Mouse (Mus musculus): ENCODE data around the gene Ank3. TPM values are rescaled to one million over a fixed set of nuclear protein-coding genes. Genes with fewer than 3 reads are reported as not detected.

The Ank3 gene
- total RNA-seq, 2 experiments from 2014 or later: 459 to 516 TPM

DNA sequence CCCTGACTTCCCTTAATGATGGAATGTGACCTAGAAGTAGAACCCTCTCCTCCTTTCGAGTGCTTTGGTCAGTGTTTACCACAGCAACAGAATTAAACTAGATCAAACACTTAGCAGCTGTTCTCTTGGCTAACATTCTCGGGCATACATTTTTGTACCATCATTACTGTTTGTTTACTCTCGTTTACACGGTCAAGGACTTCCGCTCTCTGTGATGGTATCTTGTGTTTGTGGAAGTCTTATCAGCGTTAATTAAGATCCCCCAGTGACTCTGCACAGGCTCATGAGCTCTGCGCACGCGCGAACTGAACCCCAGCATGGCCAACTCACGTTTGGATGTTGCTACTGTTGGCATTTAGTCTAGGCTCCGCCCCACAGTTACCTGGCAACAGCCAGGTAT is 16.3 kb downstream of the Ank3 start:
- no peak for DNase-seq

DNA sequence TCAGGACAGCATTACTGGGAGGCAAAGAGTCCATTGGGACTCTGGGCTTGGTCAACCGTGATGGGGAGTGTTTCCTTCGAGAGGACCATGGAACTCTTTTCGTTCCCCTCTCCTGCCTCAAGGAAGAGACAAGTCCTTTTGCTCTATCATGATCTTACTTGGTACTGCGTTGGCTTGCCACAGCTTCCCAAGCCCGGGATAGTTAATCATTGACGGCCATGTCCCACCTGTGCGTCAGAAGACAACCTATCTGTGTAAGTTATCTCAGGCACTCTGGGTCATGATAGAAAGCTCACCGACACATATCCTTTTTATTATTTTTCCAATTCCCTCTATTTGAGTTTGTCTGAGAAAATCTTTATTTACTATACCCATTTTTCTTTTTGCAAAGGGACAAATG is 20.1 kb downstream of the Ank3 start:
- no peak for DNase-seq

DNA sequence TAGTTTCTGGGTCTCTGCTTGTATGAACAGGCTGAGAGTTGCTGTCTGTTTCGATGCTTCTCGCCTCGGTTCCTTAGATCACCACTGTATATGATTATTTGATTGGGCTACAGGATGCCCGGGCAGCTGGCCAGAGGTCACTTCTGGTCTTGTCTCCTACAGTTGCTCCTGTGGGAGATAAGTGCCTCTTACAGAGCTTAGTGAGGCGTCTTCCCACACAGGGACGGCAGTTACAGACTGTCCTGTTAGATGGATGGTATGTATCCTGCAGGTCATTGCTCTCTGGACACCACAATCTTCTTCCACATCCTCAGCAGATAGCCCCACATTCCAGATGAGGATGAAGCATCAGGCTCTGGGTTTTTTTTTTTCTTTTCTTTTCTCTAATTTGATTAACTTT is 21.7 kb downstream of the Ank3 start:
- no peak for DNase-seq

DNA sequence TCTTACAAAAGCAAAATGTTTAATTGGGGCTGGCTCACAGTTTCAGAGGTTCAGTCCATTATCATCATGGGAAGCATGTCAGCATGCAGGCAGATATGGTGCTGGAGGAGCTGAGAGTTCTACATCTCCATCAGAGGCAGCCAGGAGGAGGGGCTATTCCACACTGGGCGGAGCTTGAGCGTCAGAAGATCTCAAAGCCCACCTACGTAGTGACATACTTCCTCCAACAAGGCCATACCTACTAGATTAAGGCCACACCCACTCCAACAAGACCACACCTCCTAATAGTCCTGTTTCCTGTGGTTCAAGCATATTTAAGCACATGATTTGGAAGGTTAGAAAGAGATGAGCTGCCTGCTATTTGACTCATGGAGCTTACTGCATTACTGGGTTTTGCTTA is 25.5 kb downstream of the Ank3 start:
- DNase-seq: no peak

DNA sequence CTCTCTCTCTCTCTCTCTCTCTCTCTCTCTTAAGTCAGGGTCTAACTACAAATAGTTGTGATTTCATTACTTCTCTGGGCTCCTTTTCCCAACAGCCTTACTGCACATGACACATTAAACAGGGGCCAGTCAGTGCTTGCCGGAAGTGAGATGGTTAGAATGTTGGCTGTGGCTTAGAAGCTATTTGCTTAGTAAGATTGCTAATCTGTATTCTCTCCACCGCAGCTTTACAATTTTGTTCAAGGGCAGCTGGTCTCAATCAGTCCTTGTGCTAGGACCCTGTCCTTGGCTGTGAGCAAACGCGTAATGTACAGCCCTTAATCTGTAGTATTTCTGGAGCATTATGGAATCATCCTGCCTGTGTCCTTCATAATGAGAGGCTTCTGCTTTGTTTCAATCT is 31.6 kb downstream of the Ank3 start:
- no peak for DNase-seq

DNA sequence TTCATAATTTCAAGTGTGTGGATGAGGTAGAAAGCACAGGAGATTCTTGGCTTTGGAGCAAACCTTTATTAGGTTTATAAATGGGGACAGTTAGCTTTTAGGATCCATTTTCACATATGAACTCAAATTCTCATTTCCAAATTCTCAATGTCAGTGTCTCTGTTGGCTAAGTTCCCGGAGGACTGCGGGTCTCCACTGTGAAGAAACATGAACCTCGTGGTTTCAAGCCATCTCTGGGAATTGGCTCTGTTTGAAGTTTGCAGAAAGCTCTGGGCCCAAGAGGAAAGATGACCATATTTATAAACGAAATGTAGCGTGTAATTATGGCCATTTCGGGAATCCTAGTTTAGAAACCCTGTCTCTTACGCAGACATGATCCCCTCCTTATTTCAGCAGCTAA is 32.5 kb downstream of the Ank3 start:
- no peak for DNase-seq

DNA sequence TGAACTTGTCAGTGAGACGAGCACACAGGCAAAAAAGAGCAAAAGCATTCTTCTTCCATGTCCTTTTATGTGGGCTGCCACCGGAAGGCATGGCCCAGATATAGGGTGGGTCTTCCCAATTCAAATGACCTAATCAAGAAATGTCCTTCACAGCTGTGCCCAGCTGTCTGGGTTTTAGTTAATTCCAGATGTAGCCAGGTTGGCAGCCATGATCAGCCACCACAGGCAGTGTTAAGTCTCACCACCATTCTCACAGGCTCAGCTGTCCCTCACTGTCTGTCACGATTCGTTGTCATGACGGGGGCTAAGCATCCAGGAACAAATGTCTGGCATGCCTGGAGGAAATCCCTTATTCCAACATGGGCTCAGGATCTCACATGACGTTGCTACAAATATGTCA is 36.6 kb downstream of the Ank3 start:
- DNase-seq: no peak

DNA sequence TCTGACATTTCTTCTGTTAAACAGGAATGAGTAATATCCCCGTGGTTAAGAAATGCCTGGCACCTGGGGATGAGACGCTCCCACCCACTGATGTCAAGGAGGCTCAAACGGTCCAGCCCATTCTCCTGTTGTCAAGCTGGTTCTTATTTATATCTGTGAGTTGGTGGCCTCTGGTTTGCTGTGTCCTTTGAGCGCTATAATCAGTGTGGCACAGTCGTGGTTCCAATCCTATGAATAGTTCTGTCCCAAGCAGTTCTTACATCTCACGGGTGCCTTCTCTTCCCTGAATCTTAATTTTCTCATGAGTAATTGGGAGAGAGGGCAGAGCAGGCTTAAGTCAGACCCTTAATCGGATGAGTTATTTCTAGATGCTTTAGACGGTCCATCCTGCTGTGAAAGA is 40.9 kb downstream of the Ank3 start:
- DNase-seq: no peak

DNA sequence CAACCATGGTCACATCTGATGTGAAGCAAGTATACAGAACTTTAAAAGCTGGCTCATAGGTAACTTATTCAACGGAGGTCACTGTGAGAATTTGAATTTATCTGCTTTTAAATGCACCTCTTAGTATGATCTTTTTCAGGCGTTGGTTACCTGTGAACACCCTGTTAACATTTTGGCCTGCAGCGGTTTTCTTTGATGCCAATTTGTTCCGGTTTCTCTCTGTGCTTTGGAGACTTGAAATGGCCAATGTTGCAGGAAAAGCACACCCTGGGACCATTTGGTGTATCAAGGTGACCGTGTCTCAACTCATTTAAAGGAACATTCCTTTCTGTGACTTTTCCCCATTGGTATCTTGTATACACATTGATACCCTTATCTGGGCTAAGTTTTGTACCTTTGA is 46.0 kb downstream of the Ank3 start:
- no peak for DNase-seq

DNA sequence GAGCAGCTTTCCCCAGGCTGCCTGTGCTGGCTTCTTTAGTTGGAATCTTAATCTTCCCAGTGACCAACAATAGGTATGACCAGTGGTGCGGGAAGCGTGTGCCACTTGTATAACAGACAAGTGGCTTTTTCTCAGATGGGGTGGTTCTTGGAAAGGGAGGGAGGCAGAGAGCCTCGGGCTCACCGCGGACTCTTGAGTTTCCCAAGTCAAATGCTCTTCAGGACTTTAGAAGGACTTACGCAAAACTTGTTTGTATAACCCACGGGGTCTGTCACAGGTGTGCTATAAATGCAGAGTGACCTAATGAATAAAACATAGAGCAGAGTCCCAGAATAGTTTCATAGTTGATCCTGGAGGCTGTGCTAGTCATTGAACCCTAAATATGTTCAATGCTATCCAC is 47.4 kb downstream of the Ank3 start:
- DNase-seq: no peak

DNA sequence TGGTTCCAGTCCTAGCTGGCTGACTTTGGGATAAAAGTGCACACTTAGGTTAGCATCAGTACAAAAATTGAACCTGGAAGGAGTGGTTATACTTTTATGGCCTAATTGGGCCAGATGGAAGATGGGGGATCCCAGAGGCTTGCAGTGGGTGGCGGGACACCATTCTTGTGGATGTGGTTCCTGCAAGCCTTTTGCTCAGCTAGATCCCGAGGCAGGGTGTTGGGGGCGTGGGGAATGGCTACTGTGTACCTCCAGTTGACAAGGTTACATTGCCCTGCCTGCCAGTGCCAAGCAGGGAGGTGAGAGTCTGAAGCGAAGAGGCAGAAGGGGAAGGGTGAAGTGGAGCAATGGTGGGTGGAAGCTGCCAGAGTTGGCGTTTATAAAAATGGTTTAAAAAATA is 48.0 kb downstream of the Ank3 start:
- DNase-seq: no peak

DNA sequence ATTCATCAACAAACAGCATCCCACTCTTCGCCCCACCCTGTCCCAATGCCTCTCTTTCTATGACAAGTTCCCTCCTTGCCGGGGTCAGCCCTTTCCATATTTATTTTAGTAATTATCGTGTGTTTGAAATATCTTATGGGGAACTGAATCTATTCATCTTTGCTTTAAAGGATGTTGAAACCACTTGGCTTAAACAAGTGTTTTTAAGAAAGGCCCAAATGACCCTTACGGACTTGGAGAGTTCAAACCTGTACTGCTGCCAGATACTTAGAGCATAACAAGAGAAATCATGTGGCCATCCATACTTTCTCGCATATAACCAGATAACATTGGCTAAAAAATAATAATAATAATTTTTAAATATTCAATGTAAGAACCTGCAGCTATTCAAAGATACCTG is 48.7 kb downstream of the Ank3 start:
- DNase-seq: no peak

DNA sequence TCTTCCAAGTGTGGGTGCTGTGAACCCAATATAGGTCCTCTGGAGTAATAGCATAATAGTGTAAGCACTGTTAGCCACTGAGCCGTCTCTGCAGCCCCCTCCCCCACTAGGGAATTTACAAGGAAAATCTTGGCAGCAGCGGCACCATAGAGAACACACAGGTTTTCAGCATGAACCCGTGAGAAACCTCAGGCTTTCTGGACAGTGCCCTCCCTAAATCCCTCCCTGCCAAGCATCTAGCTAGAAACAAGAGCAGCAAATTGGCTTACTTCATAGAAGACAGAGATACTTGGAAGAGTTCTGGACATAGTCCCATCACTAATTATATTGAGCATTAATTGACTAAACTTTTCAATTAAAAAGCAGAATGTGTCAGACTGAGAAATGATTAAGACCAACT is 49.6 kb downstream of the Ank3 start:
- no peak for DNase-seq

DNA sequence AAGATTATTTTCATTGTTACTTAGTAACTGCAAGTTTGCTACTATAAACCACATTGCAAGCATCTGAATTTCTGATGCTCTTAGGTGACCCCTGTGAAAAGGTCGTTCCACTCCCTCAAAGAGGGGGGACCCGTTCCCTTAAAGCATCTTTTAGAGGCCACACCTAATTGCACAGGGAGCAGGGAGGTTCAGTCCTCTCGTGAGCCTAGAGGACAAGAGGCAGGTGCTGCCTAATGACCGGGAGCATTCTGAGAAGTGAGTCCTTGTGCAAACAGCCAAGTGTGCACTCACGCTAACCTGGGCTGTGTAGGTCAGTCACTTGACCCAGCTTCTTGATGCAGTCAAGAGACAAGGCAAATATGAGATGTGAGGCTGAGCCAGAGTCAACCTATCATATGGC is 52.4 kb downstream of the Ank3 start:
- DNase-seq: no peak

DNA sequence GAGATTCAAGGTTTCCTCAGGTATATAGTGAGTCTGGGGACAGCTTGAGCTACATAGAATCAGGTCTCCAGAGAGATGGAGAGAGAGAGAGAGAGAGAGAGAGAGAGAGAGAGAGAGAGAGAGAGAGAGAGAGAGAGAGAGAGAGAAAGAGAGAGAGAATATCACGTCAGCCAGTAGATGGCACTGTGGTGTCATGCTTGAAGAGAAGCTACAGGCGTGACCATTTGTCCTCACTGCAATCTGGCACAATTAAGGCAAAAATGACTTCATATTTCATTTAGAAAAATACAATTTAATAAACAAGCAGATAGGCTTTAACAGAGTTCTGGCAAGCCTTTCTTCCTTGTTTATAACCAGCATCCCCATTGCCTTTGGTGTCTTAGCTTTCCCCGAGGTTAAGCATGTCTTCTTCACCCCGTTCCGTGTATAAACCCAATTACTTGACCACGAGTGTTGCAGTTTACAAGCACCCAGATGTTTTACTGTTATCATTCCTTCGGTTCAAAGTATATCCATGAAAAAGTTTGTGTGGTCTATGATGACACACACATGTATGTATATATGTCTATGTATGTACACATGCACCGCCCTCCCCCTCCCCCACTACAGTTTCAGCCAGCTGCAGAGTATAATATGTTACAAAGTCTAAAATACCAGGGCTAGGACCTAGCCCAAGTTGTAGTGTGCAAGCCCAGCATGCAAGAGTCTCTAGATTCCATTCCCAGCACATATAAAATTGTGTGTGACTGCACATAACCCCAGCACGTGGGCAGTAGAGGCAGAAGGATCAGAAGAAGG is 53.8 kb downstream of the Ank3 start:
- peak in 1 of 2 experiments; percentile 66 for DNase-seq

DNA sequence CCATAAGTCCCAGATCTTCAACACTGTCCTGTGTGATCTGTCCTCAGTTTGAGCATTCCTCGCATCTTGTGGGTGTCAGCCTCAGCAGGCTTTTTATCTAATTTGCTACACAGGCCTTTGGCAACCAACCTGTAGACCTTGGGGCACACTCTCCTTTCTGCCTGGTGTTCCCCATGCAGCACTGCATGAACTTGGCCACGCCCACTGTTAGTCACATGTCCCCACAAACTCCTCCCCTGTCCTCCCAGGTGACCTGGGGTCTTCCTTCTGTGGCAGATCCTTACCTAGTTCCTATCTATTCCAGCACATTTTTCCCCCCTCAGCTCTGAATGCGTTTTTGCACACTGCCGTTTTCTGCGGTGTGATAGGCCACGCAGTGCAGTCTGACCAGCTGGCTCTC is 55.0 kb downstream of the Ank3 start:
- no peak for DNase-seq

DNA sequence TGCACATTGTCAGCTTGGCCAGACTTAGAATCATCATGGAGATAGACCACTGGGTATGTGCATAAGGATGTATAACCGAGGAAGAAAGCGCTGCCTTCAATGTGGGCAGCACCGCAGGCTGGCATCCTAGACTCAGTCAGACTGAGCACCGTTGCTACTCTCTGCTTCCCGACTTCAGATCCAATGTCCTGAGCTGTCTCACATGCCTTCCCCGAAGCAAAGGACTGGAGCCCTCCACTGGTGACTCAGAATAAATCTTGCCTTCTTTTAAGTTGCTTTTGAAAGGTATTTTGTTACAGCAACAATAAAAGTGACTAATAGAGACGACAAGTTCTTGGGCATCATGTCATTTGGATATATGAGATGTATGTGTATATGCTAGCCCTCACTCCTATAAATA is 55.9 kb downstream of the Ank3 start:
- DNase-seq: no peak

DNA sequence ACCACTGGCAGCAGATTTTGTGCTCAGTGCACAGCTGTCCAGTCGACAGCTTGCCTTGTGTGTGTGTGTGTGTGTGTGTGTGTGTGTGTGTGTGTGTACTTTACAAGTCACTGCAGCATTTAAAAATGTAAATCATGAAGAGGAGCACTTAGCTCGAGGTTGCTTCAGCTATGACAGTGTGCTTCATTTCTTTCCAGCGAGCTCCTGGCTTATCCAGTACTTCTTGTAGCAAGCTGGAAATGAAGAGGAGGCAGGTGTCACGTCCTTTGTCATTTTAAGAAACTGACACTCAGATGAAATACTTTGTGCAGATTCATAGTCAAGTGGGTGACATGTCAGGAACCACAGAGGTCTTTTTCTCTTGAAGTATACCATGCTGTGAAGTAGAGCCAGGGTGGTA is 66.3 kb downstream of the Ank3 start:
- no peak for DNase-seq

DNA sequence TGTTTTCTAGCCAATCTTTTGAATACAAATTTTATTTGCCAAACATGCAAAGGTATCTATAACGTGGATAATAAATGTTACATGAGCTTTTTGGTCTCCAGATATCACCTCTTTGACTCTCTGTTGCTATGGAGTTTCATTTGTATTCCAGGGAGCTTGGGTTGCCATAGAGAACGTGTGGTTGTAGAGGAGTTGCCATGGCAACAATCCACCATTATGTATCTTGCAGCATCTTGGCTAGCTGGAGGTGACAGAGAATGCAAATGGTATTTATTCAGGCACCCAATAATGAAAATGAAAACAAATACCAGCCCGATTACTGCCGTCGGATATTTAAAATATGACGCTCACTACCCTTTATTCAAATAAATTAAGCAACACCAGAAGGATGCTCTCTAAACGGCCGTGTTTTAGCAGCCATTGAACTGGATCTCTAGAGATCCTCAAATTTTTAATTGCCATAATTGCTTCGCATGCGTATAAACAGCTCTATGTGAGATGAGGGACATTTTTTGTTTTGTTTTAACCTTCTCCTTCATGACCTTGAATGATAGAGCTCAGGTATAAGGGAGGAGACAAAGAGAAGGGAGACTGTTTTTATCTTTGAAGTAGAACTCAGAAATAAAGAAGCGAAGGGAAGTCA is 67.1 kb downstream of the Ank3 start:
- DNase-seq: peak; percentile 32 to 38

DNA sequence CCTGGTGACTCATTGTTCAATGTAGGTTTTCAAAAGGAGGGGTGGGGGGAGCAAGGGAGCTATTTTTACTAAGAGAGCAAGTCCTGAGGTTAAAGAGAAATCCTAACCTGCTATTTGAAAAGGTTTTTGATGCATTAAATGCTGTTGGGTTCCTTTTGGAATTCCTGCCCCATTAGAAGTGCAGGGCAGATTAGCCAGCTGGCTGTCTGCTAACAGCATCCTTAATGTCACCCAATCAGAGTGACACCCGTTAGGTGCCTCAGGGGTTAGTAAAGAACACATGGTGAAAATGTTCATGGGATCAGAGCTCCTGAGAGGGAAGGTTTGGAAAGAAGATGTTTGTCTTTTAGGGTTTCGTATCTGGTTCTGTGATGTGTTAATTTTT is 67.6 kb downstream of the Ank3 start:
- DNase-seq: no peak

DNA sequence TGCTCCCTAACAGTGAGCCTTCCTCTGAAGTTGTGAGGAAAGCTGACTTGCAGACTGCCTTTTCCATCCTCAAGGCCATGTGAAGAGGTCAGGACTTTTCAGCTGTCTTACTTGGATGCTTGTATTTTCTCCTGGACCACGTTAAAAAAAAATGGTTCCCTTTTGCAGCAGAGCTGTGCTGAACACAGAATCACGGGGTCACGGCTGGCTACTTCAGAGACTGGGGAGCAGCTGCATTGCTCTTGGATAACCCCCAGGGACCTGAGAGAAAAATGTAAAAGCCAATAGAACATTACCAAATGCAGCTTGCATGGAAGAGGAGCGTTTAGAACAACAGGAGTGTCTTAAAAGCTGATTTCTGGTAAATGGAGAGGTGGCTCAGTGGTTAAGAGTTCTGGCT is 68.0 kb downstream of the Ank3 start:
- DNase-seq: no peak

DNA sequence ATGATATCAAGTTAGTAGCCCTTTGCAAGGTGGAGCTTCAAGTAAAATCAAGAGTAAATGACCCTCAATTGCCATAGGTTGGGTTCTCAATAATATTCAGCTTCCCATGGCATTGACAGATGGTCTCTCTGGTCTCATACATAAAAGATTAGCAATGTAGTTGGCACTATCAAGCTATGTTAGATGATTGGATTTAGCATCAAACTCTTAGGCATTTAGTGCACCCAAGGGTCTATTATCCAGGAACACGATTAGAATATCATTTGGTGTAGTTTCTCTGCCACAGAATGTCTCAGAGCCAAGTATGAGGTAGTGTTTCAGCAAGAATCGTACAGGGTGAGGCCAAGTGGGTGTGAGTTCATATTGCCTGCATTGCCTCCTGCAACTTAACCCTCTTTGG is 68.6 kb downstream of the Ank3 start:
- no peak for DNase-seq

DNA sequence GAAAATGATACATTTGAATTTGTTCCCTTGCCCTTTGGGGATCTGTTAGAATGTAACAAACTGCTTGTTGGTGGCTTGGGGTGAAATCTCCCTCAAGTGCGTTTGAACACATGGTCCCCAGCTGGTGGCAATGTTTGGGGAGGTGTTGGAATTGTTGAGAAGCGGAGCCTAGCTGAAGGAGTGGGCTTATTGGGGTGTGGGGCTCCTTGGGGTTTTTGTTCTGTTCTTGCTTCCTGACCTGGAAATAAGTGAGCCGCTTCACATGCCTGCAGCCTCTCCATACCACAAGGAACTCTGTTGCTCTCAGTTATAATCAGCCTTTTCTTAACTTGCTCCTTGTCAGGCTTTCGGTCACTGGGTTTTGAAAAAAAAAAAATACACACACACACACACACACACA is 73.3 kb downstream of the Ank3 start:
- no peak for DNase-seq

DNA sequence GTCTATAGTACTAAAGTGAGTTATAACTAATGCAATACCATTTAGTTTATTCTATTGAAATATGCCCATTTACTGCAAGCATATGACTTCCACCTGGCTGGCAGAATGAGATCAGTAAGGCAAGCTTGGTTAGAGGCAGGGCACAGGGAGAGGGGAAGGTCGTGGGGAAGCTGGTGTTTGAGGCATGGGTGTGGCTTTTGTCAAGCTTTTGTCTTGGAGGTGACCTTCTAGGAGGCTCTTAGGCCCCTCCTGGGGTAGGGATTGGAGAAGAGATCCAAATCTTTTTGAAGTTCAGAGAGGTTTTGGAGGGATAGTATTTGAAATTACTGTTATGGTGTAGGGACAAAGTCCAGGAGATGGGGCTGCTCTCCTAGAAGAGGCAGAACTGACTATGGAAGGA is 78.3 kb downstream of the Ank3 start:
- no peak for DNase-seq

DNA sequence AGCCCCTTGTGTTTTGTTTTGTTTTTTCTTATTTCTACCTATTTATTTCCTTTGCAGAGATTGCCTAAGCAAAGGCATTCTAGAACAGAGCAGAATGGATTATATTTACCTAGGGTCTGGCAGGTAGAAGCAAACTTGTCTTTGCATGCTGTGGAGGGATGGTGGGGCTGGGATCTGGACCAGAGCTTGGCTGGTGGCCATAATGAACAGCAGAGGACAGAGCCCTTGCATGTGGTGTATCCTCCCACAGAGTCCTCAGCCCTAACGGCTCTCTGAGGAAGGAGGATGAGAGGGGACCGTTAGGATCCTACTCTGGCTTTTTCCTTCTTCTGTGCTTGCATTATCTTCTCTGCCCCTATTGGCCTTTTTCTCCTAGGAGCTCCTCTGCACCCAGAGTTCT is 79.1 kb downstream of the Ank3 start:
- no peak for DNase-seq
